Mouse (Mus musculus) heart, adult 9 months (tissue): ENCODE measurements around the gene Psg29.

Experiments
- DNase-seq, 2 experiments: peaks; one replicate each; pipeline ENCODE4 v3.0.0; 2022; ENCODE audit warnings: low spot score in 2 of 2

The Psg29 gene

DNA sequence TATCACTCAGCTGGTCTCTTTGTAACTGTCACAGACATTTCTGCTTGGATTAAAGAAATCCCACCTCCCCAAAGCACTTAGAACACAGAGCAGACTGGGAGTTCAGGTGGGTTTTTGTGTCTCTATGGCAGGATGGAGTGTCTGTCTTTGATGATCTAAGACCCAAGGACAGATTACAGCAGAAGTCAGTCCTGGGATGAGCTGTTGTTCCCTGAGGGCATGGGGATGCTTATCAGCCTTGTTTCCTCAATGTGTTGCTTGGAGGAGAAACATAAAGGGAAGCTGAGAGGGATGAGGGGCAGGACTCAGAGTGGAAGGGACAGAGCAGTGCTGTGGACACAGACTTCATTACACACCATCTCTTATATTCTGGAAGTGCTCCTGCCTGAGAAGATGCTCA is at the start of gene Psg29:
Gene Psg29, plus strand, starts transcription at position 301 of the 400 bp plus-strand sequence.
- DNase-seq: no peak

DNA sequence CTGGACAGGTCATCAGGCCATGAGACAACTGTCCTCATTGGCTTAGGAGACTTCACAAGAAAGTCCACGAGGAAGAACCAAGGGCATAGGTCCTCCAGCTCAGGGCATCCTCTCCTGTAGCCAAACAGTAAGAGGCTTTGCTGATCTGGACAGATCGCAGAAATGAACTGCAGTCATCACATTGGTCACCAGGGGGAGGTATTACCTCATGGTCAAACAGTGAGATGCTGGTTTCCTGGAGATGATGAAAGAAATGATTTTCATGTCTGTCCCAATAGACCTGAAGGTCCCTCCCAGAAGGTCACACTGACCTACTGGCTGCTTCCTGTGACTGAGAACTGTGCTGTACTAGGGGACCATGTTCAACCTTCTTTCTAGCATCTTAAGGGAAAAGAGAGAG is 47.6 kb upstream of the Psg29 start:
- DNase-seq: peak in 1 of 2 experiments; percentile 11

DNA sequence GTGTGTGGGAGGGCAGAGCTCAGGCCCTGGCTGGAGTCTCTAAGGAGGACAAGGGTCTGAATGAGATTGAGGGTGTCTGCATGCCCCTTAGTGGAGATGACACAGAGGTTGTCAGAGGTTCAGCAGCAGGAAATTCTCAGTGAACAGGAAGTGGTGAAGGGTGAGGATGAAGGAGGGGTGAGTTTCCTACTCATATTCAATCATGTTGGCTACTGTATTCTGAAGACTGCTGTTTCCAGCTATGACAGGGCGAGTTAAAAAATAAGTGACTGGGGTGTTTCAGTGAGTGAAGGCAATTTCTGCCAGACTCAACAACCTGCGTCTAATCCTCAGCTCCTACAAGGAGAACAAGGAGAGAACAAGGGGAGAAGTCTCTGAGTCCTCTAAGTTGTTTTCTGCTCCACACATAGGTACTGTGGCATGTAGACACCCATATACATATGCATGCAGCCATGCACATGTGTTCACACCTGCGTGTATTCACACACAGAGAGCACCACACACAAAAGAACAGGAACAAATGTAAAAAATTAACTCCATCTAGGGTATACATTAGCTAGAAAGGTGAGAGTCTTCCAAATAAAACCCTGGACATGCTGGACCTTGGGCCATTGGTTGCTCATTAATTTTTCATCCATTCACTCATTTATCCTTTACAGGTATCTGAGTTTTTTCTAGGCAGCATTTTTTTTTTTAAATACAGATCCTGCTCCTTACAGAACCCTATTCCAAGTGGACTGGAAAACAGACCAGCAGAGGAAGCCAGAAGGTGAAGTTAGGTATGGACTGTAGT is 46.2 kb upstream of the Psg29 start:
- DNase-seq: no peak

DNA sequence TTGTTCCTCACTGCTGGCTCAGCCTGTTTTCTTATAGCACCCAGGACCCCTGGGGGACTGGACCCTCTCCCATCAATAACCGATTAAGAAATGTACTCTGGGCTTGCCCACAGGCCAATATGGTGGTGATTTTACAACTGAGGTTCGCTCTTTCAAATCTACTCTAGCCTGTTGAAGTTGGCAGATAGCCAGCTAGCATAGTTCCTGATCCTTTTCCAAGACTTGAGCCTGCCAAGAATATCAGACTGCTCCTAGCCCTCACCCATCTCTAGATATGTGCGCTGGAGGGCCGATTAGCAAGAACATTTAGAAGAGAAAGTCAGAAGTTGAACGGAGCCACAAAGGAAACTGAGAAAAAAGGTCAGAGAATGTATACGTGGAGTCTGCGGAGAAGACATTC is 44.3 kb upstream of the Psg29 start:
- peak in 1 of 2 experiments; percentile 7 for DNase-seq

DNA sequence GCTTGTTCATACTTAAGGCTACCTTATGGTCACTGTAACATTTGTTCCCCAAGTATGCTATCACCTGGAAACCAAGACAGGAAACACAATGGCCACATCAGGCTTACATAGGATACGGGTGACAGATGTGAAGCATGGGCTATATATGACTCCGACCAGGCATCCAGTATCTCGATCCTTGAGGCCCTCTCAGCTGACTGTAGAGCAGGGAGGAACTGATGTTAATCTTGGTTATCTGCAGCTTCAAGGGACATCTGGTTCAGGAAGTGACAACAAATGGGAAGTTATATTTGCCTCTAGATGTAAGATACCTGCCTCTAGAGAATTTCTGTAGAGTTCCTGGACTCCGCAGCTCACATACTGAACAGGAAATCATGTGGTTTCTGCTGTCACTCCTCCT is 31.4 kb upstream of the Psg29 start:
- no peak for DNase-seq

DNA sequence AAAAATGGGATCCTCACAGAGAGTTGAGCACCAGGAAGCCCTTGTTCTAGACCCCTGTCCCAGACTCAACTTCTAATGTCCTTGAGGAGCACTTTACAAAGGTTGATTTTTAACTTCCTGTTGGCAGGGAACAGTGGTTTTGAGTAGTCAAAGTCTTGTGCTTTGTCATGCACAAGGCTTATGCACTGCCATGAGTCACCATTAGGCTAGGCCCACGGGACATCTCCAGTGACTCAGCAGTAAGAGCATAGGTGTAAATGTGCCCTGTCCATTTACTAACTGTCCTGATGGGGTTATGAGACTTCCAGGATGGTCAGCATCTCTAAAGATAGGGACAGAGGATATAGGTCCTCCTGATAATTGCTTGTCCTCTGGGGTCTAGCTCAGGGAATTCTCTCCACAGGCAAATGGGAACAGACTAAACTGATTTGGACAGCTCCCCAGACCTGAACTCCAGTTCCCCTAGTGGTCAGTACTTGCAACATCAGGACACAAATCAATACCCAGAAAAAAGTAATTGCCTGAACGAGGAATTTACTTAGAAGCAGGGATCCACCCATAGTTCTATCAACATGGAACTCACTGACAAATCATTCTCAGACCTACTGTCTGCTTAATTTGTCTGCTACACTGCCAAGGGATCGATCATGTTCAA is 2.4 kb downstream of the Psg29 start:
- no peak for DNase-seq
